Mouse (Mus musculus): ENCODE measurements at regions not wholly inside any gene's neighbourhood (a gene's known extent, or its start where the extent isn't known, plus 50 kb on each side); places are given as distances from the start of the nearest gene placed in this dataset.

DNA sequence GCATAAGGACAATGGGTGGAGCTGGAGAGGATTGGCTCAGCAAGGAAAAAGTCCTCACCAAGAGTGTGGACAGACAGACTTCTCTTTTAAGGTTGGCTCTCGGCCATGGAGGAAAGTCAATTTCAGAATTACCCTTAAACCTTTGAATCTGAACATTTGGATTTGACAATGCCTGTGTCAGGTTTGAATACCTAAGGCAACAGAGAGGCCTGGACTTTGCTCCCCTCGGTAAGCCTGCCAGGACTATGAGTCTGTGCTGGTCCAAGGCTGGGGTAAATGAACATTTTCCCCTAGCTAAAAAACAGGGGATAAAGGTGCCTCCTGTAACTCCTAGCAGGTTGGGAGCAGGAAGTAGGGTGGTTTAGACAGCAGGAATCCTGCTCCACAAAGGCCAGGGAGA lies 68.8 kb upstream of the Slc6a6 start:
- Histone ChIP-seq H3K4me1 (ENCODE audit: control insufficient read depth, insufficient read depth, low read length) (peaks cover 12% of the 10 kb centered on the region), H3K79me2 (ENCODE audit: control insufficient read depth, insufficient read depth, low read length) (no peaks in the 10 kb centered on the region), H3K4me3 (ENCODE audit: insufficient read depth, low read depth, low read length) (no peak overlapping the region), H3K9ac (ENCODE audit: low read depth, low read length) (no peak overlapping the region), H3K36me3 (ENCODE audit: control insufficient read depth, insufficient read depth, low read length) (no peaks in the 10 kb centered on the region), H3K27ac (replicated peaks; ENCODE audit: insufficient read depth, low read depth, low read length) (peak overlapping the region; percentile 85), H3K27me3 (ENCODE audit: control insufficient read depth, insufficient read depth, low read length) (no peaks in the 10 kb centered on the region)
- WGBS: 26% methylated on average over 2 of the region's 2 CpGs
- DNase-seq (ENCODE audit: extremely low read depth, low read depth, low spot score): peak; percentile 96
- no peak for TF ChIP-seq CTCF (IDR thresholded peaks at IDR 0.05; ENCODE audit: low read depth, low read length)
- TF ChIP-seq POLR2A (IDR thresholded peaks at IDR 0.05; ENCODE audit: extremely low read depth, insufficient read depth, low read length): no peak

DNA sequence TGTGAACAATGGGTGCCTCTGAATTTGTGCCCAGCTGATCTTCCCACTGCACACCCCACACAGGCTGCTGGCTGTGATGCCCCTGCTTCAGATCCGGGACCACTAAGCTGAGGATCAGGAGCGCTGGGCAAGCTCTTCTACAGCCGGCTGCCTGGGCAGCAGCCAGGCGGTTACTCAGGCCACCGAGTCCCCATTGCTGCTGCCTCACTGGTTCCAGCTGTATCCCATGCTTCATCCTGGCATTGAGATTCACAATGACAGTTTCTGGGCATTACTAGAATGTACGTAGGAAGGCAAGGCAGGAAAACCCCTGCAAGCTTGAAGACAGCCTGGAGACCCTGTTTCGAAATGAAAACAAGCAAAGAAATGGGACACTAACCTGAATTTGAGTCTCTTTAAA lies 67.3 kb upstream of the Slc6a6 start:
- peaks cover 12% of the 10 kb centered on the region for H3K4me1 ChIP-seq (ENCODE audit: control insufficient read depth, insufficient read depth, low read length)
- WGBS: 75% methylated on average over 7 of the region's 7 CpGs
- no peak for TF ChIP-seq CTCF (IDR thresholded peaks at IDR 0.05; ENCODE audit: low read depth, low read length)
- TF ChIP-seq POLR2A (IDR thresholded peaks at IDR 0.05; ENCODE audit: extremely low read depth, insufficient read depth, low read length): no peak

GRCm38 (mm10) chr6:91617031-91617596 lies 66.7 kb upstream of the Slc6a6 start:
- WGBS: 12% methylated on average over 13 of the region's 13 CpGs
- DNase-seq (ENCODE audit: extremely low read depth, low read depth, low spot score): peak; percentile 47
- Histone ChIP-seq H3K9ac (ENCODE audit: low read depth, low read length) (no peak overlapping the region), H3K27me3 (ENCODE audit: control insufficient read depth, insufficient read depth, low read length) (no peaks in the 10 kb centered on the region), H3K27ac (replicated peaks; ENCODE audit: insufficient read depth, low read depth, low read length) (no peak overlapping the region), H3K4me1 (ENCODE audit: control insufficient read depth, insufficient read depth, low read length) (peaks cover 12% of the 10 kb centered on the region), H3K4me3 (ENCODE audit: insufficient read depth, low read depth, low read length) (no peak overlapping the region), H3K36me3 (ENCODE audit: control insufficient read depth, insufficient read depth, low read length) (no peaks in the 10 kb centered on the region), H3K79me2 (ENCODE audit: control insufficient read depth, insufficient read depth, low read length) (no peaks in the 10 kb centered on the region)
- TF ChIP-seq POLR2A (IDR thresholded peaks at IDR 0.05; ENCODE audit: extremely low read depth, insufficient read depth, low read length): no peak
- no peak for TF ChIP-seq CTCF (IDR thresholded peaks at IDR 0.05; ENCODE audit: low read depth, low read length)

More for the DNA sequence above, 67.3 kb upstream of the Slc6a6 start:
- H3K79me2 ChIP-seq (ENCODE audit: control insufficient read depth, insufficient read depth, low read length): no peaks in the 10 kb centered on the region
- no peak overlapping the region for H3K9ac ChIP-seq (ENCODE audit: low read depth, low read length)
- no peaks in the 10 kb centered on the region for H3K27me3 ChIP-seq (ENCODE audit: control insufficient read depth, insufficient read depth, low read length)
- no peak overlapping the region for H3K4me3 ChIP-seq (ENCODE audit: insufficient read depth, low read depth, low read length)
- no peak for DNase-seq (ENCODE audit: extremely low read depth, low read depth, low spot score)
- no peak overlapping the region for H3K27ac ChIP-seq (replicated peaks; ENCODE audit: insufficient read depth, low read depth, low read length)
- H3K36me3 ChIP-seq (ENCODE audit: control insufficient read depth, insufficient read depth, low read length): no peaks in the 10 kb centered on the region

GRCm38 (mm10) chr6:91617685-91618084 lies 66.2 kb upstream of the Slc6a6 start:
- H3K4me3 ChIP-seq (ENCODE audit: insufficient read depth, low read depth, low read length): no peak overlapping the region
- no peaks in the 10 kb centered on the region for H3K27me3 ChIP-seq (ENCODE audit: control insufficient read depth, insufficient read depth, low read length)
- H3K36me3 ChIP-seq (ENCODE audit: control insufficient read depth, insufficient read depth, low read length): no peaks in the 10 kb centered on the region
- TF ChIP-seq CTCF (IDR thresholded peaks at IDR 0.05; ENCODE audit: low read depth, low read length) (no peak), POLR2A (IDR thresholded peaks at IDR 0.05; ENCODE audit: extremely low read depth, insufficient read depth, low read length) (no peak)
- no peak overlapping the region for H3K27ac ChIP-seq (replicated peaks; ENCODE audit: insufficient read depth, low read depth, low read length)
- WGBS: 96% methylated on average over 10 of the region's 10 CpGs
- no peak overlapping the region for H3K9ac ChIP-seq (ENCODE audit: low read depth, low read length)
- DNase-seq (ENCODE audit: extremely low read depth, low read depth, low spot score): no peak
- peaks cover 12% of the 10 kb centered on the region for H3K4me1 ChIP-seq (ENCODE audit: control insufficient read depth, insufficient read depth, low read length)
- no peaks in the 10 kb centered on the region for H3K79me2 ChIP-seq (ENCODE audit: control insufficient read depth, insufficient read depth, low read length)

DNA sequence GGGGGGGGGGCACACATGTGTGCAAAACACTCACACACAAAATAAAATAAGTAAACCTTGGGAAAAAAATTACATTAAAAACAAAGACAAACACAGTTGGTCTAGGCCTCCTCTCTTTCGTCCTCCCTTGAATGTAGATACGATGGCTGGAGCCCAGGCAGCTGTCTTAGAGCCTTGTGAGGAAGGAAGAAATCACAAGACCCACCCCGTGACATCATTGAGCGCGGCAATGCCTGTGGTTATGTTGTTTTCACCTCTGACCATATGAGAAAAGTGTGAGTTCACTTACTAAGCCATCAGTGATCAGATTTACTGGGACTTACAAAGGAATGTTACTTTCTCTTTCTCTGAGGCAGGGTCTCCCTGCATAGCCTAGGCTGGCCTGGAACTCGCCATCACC lies 64.8 kb upstream of the Slc6a6 start:
- WGBS: 94% methylated on average over 6 of the region's 6 CpGs
- Histone ChIP-seq H3K36me3 (ENCODE audit: control insufficient read depth, insufficient read depth, low read length) (no peaks in the 10 kb centered on the region), H3K4me1 (ENCODE audit: control insufficient read depth, insufficient read depth, low read length) (peaks cover 12% of the 10 kb centered on the region), H3K9ac (ENCODE audit: low read depth, low read length) (no peak overlapping the region), H3K27me3 (ENCODE audit: control insufficient read depth, insufficient read depth, low read length) (no peaks in the 10 kb centered on the region), H3K27ac (replicated peaks; ENCODE audit: insufficient read depth, low read depth, low read length) (no peak overlapping the region), H3K4me3 (ENCODE audit: insufficient read depth, low read depth, low read length) (no peak overlapping the region), H3K79me2 (ENCODE audit: control insufficient read depth, insufficient read depth, low read length) (no peaks in the 10 kb centered on the region)
- TF ChIP-seq POLR2A (IDR thresholded peaks at IDR 0.05; ENCODE audit: extremely low read depth, insufficient read depth, low read length): no peak
- no peak for TF ChIP-seq CTCF (IDR thresholded peaks at IDR 0.05; ENCODE audit: low read depth, low read length)
- no peak for DNase-seq (ENCODE audit: extremely low read depth, low read depth, low spot score)
